Mouse (Mus musculus): ENCODE results near the gene Rhox3c. TPM values are rescaled to one million over a fixed set of nuclear protein-coding genes. Genes with fewer than 3 reads are reported as not detected.

Gene Rhox3c
- total RNA-seq (2023), result not detected in 2 replicates

DNA sequence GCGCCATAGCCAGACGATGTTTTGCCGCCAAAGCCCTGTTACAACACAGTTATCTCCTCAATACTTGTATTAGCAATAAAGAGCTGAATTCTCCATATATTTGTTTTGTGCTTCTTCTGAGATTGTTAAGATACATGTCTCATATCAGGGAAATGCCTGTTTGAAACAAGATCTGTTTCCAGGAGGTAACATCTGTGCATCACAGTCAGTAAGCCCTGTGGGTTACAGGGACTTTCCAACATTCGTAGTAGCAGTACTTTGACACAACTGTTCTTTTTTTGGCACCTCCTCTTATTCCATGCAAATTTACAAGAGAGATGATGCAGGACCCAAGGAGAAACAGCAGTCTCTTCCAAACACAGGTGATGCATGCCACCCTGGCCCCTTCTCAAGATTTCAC is at the start of gene Rhox3c:
Rhox3c (plus strand) TSS at position 301 of the 400 bp plus-strand sequence.

DNA sequence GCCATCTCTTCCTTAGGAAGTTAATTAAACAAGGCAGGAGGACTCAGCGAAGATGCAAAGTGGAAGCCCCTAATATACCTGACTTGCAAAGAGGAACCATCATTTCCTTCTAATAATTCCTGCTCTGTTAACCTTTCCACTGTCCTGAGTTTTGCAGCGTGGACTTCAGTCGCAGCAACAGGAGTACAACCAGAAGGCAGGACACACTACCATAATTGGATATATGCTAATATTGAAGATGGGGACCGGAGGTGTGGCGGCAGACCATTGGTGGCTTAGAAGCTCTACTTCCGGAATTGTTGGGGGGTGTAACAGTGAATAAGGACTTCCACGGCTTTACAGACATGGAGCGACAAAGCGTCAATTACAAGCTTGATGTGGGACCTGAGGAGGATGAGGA is 46.6 kb upstream of the Rhox3c start, which contains the start of gene Rhox2b:
Rhox2b (plus strand) TSS at position 301 of the 400 bp plus-strand sequence.

DNA sequence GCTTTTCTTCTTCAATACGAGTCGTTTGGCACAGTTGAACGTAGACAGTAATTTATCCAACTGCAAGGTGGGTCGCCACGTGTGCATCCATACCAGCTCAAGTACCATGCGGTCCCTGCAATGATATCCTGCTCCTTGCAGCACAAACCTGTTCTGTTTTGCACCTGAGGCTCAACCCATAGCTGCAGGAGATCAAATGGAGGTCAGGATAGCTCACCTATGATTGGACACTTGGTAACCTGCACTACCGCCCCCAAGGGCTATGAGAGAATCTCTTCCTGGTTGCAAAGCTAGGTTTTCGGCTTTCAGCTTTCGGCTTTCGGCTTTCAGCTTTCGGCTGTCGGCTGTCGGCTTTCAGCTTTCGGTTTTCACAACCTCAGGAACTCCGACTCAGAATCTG is 26.2 kb upstream of the Rhox3c start, which contains the start of gene Rhox4b:
Rhox4b (plus strand) TSS at position 301 of the 400 bp plus-strand sequence.

DNA sequence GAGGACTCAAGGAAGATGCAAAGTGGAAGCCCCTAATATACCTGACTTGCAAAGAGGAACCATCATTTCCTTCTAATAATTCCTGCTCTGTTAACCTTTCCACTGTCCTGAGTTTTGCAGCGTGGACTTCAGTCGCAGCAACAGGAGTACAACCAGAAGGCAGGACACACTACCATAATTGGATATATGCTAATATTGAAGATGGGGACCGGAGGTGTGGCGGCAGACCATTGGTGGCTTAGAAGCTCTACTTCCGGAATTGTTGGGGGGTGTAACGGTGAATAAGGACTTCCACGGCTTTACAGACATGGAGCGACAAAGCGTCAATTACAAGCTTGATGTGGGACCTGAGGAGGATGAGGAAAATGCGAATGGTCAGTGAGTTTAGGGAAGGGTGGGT is 5.0 kb upstream of the Rhox3c start, which contains the start of gene Rhox2c:
Rhox2c (plus strand) TSS at position 301 of the 400 bp plus-strand sequence.

DNA sequence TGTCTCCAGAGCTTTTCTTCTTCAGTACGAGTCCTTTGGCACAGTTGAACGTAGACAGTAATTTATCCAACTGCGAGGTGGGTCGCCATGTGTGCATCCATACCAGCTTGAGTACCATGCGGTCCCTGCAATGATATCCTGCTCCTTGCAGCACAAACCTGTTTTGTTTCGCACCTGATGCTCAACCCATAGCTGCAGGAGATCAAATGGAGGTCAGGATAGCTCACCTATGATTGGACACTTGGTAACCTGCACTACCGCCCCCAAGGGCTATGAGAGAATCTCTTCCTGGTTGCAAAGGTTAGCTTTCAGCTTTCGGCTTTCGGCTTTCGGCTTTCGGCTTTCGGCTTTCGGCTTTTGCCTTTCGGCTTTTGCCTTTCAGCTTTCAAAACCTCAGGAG is 21.7 kb downstream of the Rhox3c start, which contains the start of gene Rhox4c:
Rhox4c (plus strand) TSS at position 301 of the 400 bp plus-strand sequence.

DNA sequence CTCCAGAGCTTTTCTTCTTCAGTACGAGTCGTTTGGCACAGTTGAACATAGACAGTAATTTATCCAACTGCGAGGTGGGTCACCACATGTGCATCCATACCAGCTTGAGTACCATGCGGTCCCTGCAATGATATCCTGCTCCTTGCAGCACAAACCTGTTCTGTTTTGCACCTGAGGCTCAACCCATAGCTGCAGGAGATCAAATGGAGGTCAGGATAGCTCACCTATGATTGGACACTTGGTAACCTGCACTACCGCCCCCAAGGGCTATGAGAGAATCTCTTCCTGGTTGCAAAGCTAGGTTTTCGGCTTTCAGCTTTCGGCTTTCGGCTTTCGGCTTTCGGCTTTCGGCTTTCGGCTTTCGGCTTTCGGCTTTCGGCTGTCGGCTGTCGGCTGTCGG is 55.7 kb downstream of the Rhox3c start, which contains the start of gene Rhox4d:
Rhox4d (plus strand) TSS at position 301 of the 400 bp plus-strand sequence.

Other genes starting within 250 kb of the Rhox3c start
- not detected in 2 replicates for gene Gm9, start 247.5 kb upstream of the Rhox3c start, total RNA-seq (2023)
- not detected in 2 replicates for gene Rhox1, start 236.3 kb upstream of the Rhox3c start, total RNA-seq (2023)
- not detected in 2 replicates for gene Rhox2a, start 213.6 kb upstream of the Rhox3c start, total RNA-seq (2023)
- not detected in 2 replicates for gene Rhox3a, start 208.7 kb upstream of the Rhox3c start, total RNA-seq (2023)
- not detected in 2 replicates for gene Rhox4a, start 193.2 kb upstream of the Rhox3c start, total RNA-seq (2023)
- not detected in 2 replicates for gene Rhox3a2, start 78.6 kb upstream of the Rhox3c start, total RNA-seq (2023)
- not detected in 2 replicates for gene Rhox4a2, start 67.7 kb upstream of the Rhox3c start, total RNA-seq (2023)
- not detected in 2 replicates for gene Rhox2b, start 46.5 kb upstream of the Rhox3c start, total RNA-seq (2023)
- not detected in 2 replicates for gene Rhox4b, start 26.1 kb upstream of the Rhox3c start, total RNA-seq (2023)
- not detected in 2 replicates for gene Rhox2c, start 4.9 kb upstream of the Rhox3c start, total RNA-seq (2023)
- not detected in 2 replicates for gene Rhox4c, start 21.8 kb downstream of the Rhox3c start, total RNA-seq (2023)
- gene Rhox2d, start 34.8 kb downstream of the Rhox3c start, total RNA-seq (2023), result not detected in 2 replicates
- gene Rhox4d, start 55.8 kb downstream of the Rhox3c start, total RNA-seq (2023), result not detected in 2 replicates
- not detected in 2 replicates for gene Rhox2e, start 71.9 kb downstream of the Rhox3c start, total RNA-seq (2023)
- gene Rhox3e, start 83.4 kb downstream of the Rhox3c start, total RNA-seq (2023), result not detected in 2 replicates
- gene Rhox4e, start 98.8 kb downstream of the Rhox3c start, total RNA-seq (2023), result not detected in 2 replicates
- gene Rhox2f, start 112.8 kb downstream of the Rhox3c start, total RNA-seq (2023), result not detected in 2 replicates
- not detected in 2 replicates for gene Rhox3f, start 122.4 kb downstream of the Rhox3c start, total RNA-seq (2023)
- gene Rhox4f, start 149.1 kb downstream of the Rhox3c start, total RNA-seq (2023), result not detected in 2 replicates
- gene Rhox3g, start 170.0 kb downstream of the Rhox3c start, total RNA-seq (2023), result not detected in 2 replicates
- not detected in 2 replicates for gene Rhox2g, start 184.9 kb downstream of the Rhox3c start, total RNA-seq (2023)
- gene Rhox4g, start 192.7 kb downstream of the Rhox3c start, total RNA-seq (2023), result not detected in 2 replicates
- not detected in 2 replicates for gene Rhox3h, start 210.2 kb downstream of the Rhox3c start, total RNA-seq (2023)
- gene Rhox2h, start 214.7 kb downstream of the Rhox3c start, total RNA-seq (2023), result not detected in 2 replicates

All from neutrophil, adult 65 days (primary cell).